Mouse (Mus musculus) CH12.LX (cell line): ENCODE measurements at regions not wholly inside any gene's neighbourhood (a gene's known extent, or its start where the extent isn't known, plus 50 kb on each side); places are given as distances from the start of the nearest gene placed in this dataset.

Experiments
- DNase-seq: peaks from one replicate; pipeline ENCODE4 v3.0.0-alpha.2; 2013; ENCODE audit errors: extremely low read depth
- H3K27ac ChIP-seq: 2 replicates; pipeline ENCODE4 v1.5.1; 2012; ENCODE audit warnings: low read depth, mild to moderate bottlenecking, control low read depth, moderate library complexity; ENCODE audit not compliant: insufficient read depth
- H3K27me3 ChIP-seq: replicated peaks from 2 replicates; pipeline ENCODE3; 2012; ENCODE audit warnings: inconsistent platforms
- H3K36me3 ChIP-seq, 2 experiments: replicated peaks in 1 of 2; 2 replicates each; pipeline versions ENCODE3 to v1.6.1; 2012; ENCODE audit warnings: inconsistent platforms in 1 of 2, low read length in 1 of 2, mild to moderate bottlenecking in 1 of 2, mixed read lengths in 1 of 2, moderate library complexity in 1 of 2; ENCODE audit not compliant: control insufficient read depth in 1 of 2, insufficient read depth in 1 of 2
- H3K4me1 ChIP-seq, 2 experiments: 2 replicates each; pipeline ENCODE4 v1.6.1; 2012; ENCODE audit warnings: inconsistent platforms in 1 of 2, moderate library complexity in 1 of 2; ENCODE audit not compliant: insufficient read depth in 2 of 2, control insufficient read depth in 1 of 2
- H3K4me2 ChIP-seq: 2 replicates; pipeline ENCODE4 v1.6.1; 2012; ENCODE audit warnings: low read depth, mild to moderate bottlenecking, control low read depth; ENCODE audit not compliant: poor library complexity, insufficient read depth, severe bottlenecking
- H3K4me3 ChIP-seq, 3 experiments: fragments of 150-350 bp in 1 of 3; sonication (generic) in 1 of 3; replicated peaks in 1 of 3; 2 replicates each; pipeline versions ENCODE3 to v1.5.1; 2011 to 2012; ENCODE audit warnings: low read depth in 2 of 3, low read length in 2 of 3, mild to moderate bottlenecking in 2 of 3, moderate library complexity in 2 of 3, control low read depth in 1 of 3, improper control_type of control experiment in 1 of 3, inconsistent platforms in 1 of 3, mixed read lengths in 1 of 3; ENCODE audit not compliant: poor library complexity in 1 of 3
- H3K79me2 ChIP-seq: replicated peaks from 2 replicates; pipeline ENCODE4 v1.6.1; 2012; ENCODE audit warnings: mild to moderate bottlenecking, moderate library complexity; ENCODE audit not compliant: control insufficient read depth, poor library complexity, insufficient read depth, severe bottlenecking; ENCODE audit errors: extremely low read depth
- H3K9ac ChIP-seq: 2 replicates; pipeline ENCODE4 v1.6.1; 2012; ENCODE audit warnings: low read depth, mild to moderate bottlenecking, control low read depth, moderate library complexity; ENCODE audit not compliant: insufficient read depth
- H3K9me3 ChIP-seq: replicated peaks from 2 replicates; pipeline ENCODE3; 2012; ENCODE audit warnings: low read length, inconsistent platforms, mixed read lengths
- CHD1 ChIP-seq: IDR thresholded peaks from 2 replicates; pipeline ENCODE4 v1.6.1; 2012; ENCODE audit warnings: low read depth, low read length, improper control_type of control experiment, inconsistent platforms
- CHD2 ChIP-seq: IDR thresholded peaks from 2 replicates; pipeline ENCODE4 v1.6.1; 2011; ENCODE audit warnings: low read length, improper control_type of control experiment
- ELF1 ChIP-seq: IDR thresholded peaks from 2 replicates; pipeline ENCODE4 v1.6.1; 2014; ENCODE audit warnings: low read depth, mild to moderate bottlenecking, inconsistent platforms, low read length, improper control_type of control experiment
- ETS1 ChIP-seq: conservative IDR thresholded peaks from 2 replicates; pipeline ENCODE4 v1.6.1; 2012; ENCODE audit warnings: low read depth, mild to moderate bottlenecking, inconsistent platforms, low read length, improper control_type of control experiment, moderate library complexity
- GABPA ChIP-seq: IDR thresholded peaks from 2 replicates; pipeline ENCODE4 v1.6.1; 2012; ENCODE audit warnings: low read depth, low read length, improper control_type of control experiment, inconsistent platforms; ENCODE audit not compliant: insufficient replicate concordance
- IRF4 ChIP-seq: IDR thresholded peaks from 2 replicates; pipeline ENCODE4 v1.6.1; 2014; ENCODE audit warnings: low read depth, mild to moderate bottlenecking, inconsistent platforms, low read length, improper control_type of control experiment
- KAT2A ChIP-seq: IDR thresholded peaks from 2 replicates; pipeline ENCODE4 v1.6.1; 2012; ENCODE audit warnings: low read length, improper control_type of control experiment, inconsistent platforms; ENCODE audit not compliant: insufficient replicate concordance
- MAFK ChIP-seq: IDR thresholded peaks from 2 replicates; pipeline ENCODE4 v1.6.1; 2011; ENCODE audit warnings: low read length, improper control_type of control experiment; ENCODE audit not compliant: insufficient replicate concordance
- MAX ChIP-seq: IDR thresholded peaks from 2 replicates; pipeline ENCODE4 v1.6.1; 2011; ENCODE audit warnings: low read length, improper control_type of control experiment
- MEF2A ChIP-seq: IDR thresholded peaks from 2 replicates; pipeline ENCODE4 v1.6.1; 2014; ENCODE audit warnings: low read depth, mild to moderate bottlenecking, inconsistent platforms, low read length, improper control_type of control experiment, borderline replicate concordance
- MYC ChIP-seq: IDR thresholded peaks from 2 replicates; pipeline ENCODE4 v1.6.1; 2011; ENCODE audit warnings: low read depth, mild to moderate bottlenecking, improper control_type of control experiment, low read length
- NELFE ChIP-seq: IDR thresholded peaks from 2 replicates; pipeline ENCODE4 v1.6.1; 2011; ENCODE audit warnings: low read depth, low read length, improper control_type of control experiment
- NRF1 ChIP-seq: IDR thresholded peaks from 2 replicates; pipeline ENCODE4 v1.6.1; 2014; ENCODE audit warnings: low read depth, mild to moderate bottlenecking, inconsistent platforms, low read length, improper control_type of control experiment, moderate library complexity
- PAX5 ChIP-seq: IDR thresholded peaks from 2 replicates; pipeline ENCODE4 v1.6.1; 2012; ENCODE audit warnings: low read length, inconsistent platforms, mixed read lengths
- POLR2A ChIP-seq: IDR thresholded peaks from 2 replicates; pipeline ENCODE4 v1.6.1; 2011; ENCODE audit warnings: low read depth, mild to moderate bottlenecking, improper control_type of control experiment, low read length
- RCOR1 ChIP-seq: conservative IDR thresholded peaks from 2 replicates; pipeline ENCODE4 v1.6.1; 2012; ENCODE audit warnings: low read depth, mild to moderate bottlenecking, inconsistent platforms, low read length, improper control_type of control experiment
- SMC3 ChIP-seq: IDR thresholded peaks from 2 replicates; pipeline ENCODE4 v1.6.1; 2011; ENCODE audit warnings: low read depth, low read length, improper control_type of control experiment
- TCF12 ChIP-seq: IDR thresholded peaks from 2 replicates; pipeline ENCODE4 v1.6.1; 2014; ENCODE audit warnings: low read depth, mild to moderate bottlenecking, inconsistent platforms, low read length, improper control_type of control experiment
- ZC3H11A ChIP-seq: IDR thresholded peaks from 2 replicates; pipeline ENCODE4 v1.6.1; 2012; ENCODE audit warnings: low read depth, mild to moderate bottlenecking, inconsistent platforms, low read length, improper control_type of control experiment
- ZKSCAN1 ChIP-seq: IDR thresholded peaks from 2 replicates; pipeline ENCODE4 v1.6.1; 2012; ENCODE audit warnings: low read depth, inconsistent platforms, low read length, improper control_type of control experiment, borderline replicate concordance
- dilution Hi-C: fragments of 300-500 bp; cut with MboI; formaldehyde crosslinking; loops from 2 replicates; pipeline ENCODE4 v1.14.3; 2020; ENCODE audit warnings: low sequenced_read_pairs; ENCODE audit not compliant: extremely low pct_unique_long_range_greater_than_20kb, extremely low pct_ligation_motif_present
- in situ Hi-C: fragments of 300-500 bp; cut with MboI; formaldehyde crosslinking; loops from 3 replicates; pipeline ENCODE4 v1.14.3; 2019; ENCODE audit warnings: low sequenced_read_pairs, low pct_ligation_motif_present, low pct_unique_long_range_greater_than_20kb, mixed read lengths

DNA sequence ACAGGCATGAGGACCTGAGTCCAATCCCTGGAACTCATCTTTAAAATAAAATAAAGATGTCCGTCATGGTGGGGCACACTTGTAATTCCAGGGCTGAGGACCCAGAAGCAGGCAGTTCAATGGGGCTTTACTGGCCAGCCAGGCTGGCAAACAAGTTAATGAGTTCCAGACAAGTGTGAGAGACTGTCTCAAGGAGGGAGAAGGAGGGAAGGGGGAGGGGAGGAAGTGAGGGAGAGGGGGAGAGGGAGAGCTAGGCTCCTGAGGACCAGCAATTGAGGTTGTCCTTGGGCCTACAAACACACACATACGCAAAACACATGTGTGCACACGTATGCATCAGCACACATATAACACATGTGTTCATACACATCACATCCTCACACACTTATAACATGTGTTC, 149.2 kb downstream of the Tmem132e start:
- Histone ChIP-seq H3K4me1 (no peaks in the 10 kb centered on the region), H3K4me2 (no peak overlapping the region), H3K27ac (no peak overlapping the region), H3K9me3 (peaks cover 7% of the 10 kb centered on the region), H3K79me2 (no peaks in the 10 kb centered on the region), H3K9ac (no peak overlapping the region), H3K36me3 (no peaks in the 10 kb centered on the region), H3K4me3 (no peak overlapping the region), H3K27me3 (peaks cover 95% of the 10 kb centered on the region)
- dilution Hi-C loops (no loop called here), in situ Hi-C loops (no loop called here)
- no peak for DNase-seq
- TF ChIP-seq MEF2A (no peak), MYC (no peak), ZKSCAN1 (no peak), KAT2A (no peak), POLR2A (no peak), RCOR1 (no peak), MAX (no peak), ETS1 (no peak), TCF12 (no peak), NRF1 (no peak), CHD1 (no peak), GABPA (no peak), MAFK (no peak), ZC3H11A (no peak), NELFE (no peak), SMC3 (no peak), IRF4 (no peak)
- TF ChIP-seq, all 38 proteins: peak for 0

DNA sequence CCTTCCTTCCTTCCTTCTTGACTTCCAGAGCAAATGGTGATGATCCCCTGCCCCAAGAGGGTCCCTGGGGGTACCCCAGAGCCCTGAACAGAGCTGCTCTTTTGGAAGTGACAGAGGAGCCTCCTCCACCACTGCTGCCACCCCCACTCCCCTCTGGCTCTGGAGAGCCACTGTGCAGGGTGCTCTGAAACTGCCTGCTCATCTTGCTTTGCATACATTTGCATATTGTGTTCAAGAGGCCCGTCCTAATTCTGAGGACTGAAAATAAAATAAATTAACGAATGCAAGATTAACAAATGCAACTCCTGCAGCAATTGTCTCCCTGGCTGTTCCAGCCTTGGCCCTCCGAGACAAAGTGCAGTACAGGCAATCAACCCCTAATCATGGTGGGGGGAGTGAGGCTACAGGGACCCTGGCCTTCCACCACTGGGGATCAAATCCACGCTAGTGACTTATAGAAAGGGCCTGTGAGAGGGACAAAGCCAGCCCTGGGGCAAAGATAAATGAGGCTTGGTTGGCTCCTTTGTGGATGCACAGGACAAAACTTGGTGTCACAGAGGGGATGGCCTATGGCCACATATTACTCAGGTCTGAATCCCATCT, 134.6 kb downstream of the Tmem132e start:
- H3K79me2 ChIP-seq, result no peaks in the 10 kb centered on the region
- no peaks in the 10 kb centered on the region for H3K36me3 ChIP-seq
- H3K9me3 ChIP-seq, result no peaks in the 10 kb centered on the region
- H3K27ac ChIP-seq, result no peak overlapping the region
- 0 out of 4 replicates have a peak, but pooled peaks cover 0 to 5% of the 10 kb centered on the region in 2 experiments for H3K4me1 ChIP-seq
- no peak for DNase-seq
- TF ChIP-seq ETS1 (no peak), ELF1 (no peak), KAT2A (no peak), ZC3H11A (no peak), MYC (no peak), NRF1 (no peak), PAX5 (no peak), CHD2 (no peak)
- dilution Hi-C loops (no loop called here), in situ Hi-C loops (no loop called here)
- H3K4me2 ChIP-seq, result no peak overlapping the region
- no peak overlapping the region for H3K9ac ChIP-seq
- no peak overlapping the region for H3K4me3 ChIP-seq
- peaks cover 91% of the 10 kb centered on the region for H3K27me3 ChIP-seq
